Mouse (Mus musculus) limb, embryonic 13.5 days (tissue): Measurements from ENCODE around the gene Gm17349. TPM values are rescaled to one million over a fixed set of nuclear protein-coding genes. Genes with fewer than 3 reads are reported as not detected.
"Not testable (repeated sequence)": the region's sequence is repeated elsewhere in the genome, so short reads cannot be mapped to it uniquely, and the experiment has no call there.

Source experiments
- ATAC-seq: fragments of 200-750 bp; cut with Nextera tagmentation; 2 replicates; pipeline ENCODE4 v1.8.0; 2017; ENCODE audit warnings: low read depth, moderate number of reproducible peaks, moderate TSS enrichment; ENCODE audit not compliant: low FRiP score
- H3K27ac ChIP-seq: fragments of 300-500 bp; sonication (generic); 2 replicates; pipeline ENCODE4 v1.5.1; 2015; ENCODE audit warnings: inconsistent platforms, mild to moderate bottlenecking, moderate library complexity
- H3K27me3 ChIP-seq: fragments of 300-500 bp; sonication (generic); 2 replicates; pipeline ENCODE4 v1.6.1; 2015; ENCODE audit warnings: mild to moderate bottlenecking, inconsistent platforms
- H3K36me3 ChIP-seq: fragments of 300-500 bp; sonication (generic); 2 replicates; pipeline ENCODE4 v1.6.1; 2015; ENCODE audit warnings: inconsistent platforms, mild to moderate bottlenecking, moderate library complexity
- H3K4me1 ChIP-seq: fragments of 300-500 bp; sonication (generic); 2 replicates; pipeline ENCODE4 v1.6.1; 2015; ENCODE audit warnings: inconsistent platforms
- H3K4me2 ChIP-seq: fragments of 300-500 bp; sonication (generic); replicated peaks from 2 replicates; pipeline ENCODE4 v1.6.1; 2015; ENCODE audit warnings: inconsistent platforms, mild to moderate bottlenecking, moderate library complexity
- H3K4me3 ChIP-seq: fragments of 300-500 bp; sonication (generic); 2 replicates; pipeline ENCODE4 v1.5.1; 2015; ENCODE audit warnings: moderate library complexity, mild to moderate bottlenecking, inconsistent platforms
- H3K9ac ChIP-seq: fragments of 300-500 bp; sonication (generic); 2 replicates; pipeline ENCODE4 v1.6.1; 2015; ENCODE audit warnings: mild to moderate bottlenecking, inconsistent platforms
- H3K9me3 ChIP-seq: fragments of 300-500 bp; sonication (generic); 2 replicates; pipeline ENCODE4 v1.6.1; 2016; ENCODE audit warnings: inconsistent platforms
- WGBS: fragments of 180-500 bp; shearing (Covaris S2); methylation state at CpG from one replicate; pipeline ENCODE4 v1.1.7; 2015; 5-methylcytosine and 5-hydroxymethylcytosine counted together
- polyA plus RNA-seq: library from polyadenylated mRNA; unstranded; fragments of >200 nt; fragmentation: Nextera tagmentation; extraction: Ambion mirVana; gene quantifications from 2 replicates; pipeline ENCODE4 v1.2.1, GENCODE M21; 2015

Gene Gm17349
- polyA plus RNA-seq = not detected in 2 replicates

GRCm38 (mm10) chr15:99705440-99706048, at the start of gene Gm17349:
Gm17349 (minus strand) TSS chr15:99705490.
- Histone ChIP-seq H3K4me1 (peaks cover 29% of the 10 kb centered on the region), H3K27me3 (no peaks in the 10 kb centered on the region), H3K9ac (peak within 1 kb of the TSS; percentile 43), H3K27ac (no peak within 1 kb of the TSS), H3K9me3 (no peaks in the 10 kb centered on the region), H3K36me3 (peaks cover 67% of the 10 kb centered on the region), H3K4me3 (peak within 1 kb of the TSS; percentile 14; the same call in 1 of the 2 replicates), H3K4me2 (peak within 1 kb of the TSS; percentile 82)
- 68% methylated on average over 11 of the region's 11 CpGs for WGBS
- ATAC-seq = no peak

GRCm38 (mm10) chr15:99754204-99754603, 48.9 kb upstream of the Gm17349 start:
- WGBS = 71% methylated on average over 3 of the region's 3 CpGs
- no peak for ATAC-seq
- H3K27ac ChIP-seq = no peak overlapping the region

GRCm38 (mm10) chr15:99740229-99740628, 34.9 kb upstream of the Gm17349 start:
- H3K27me3 ChIP-seq = no peaks in the 10 kb centered on the region
- 93% methylated on average over 4 of the region's 4 CpGs for WGBS
- no peaks in the 10 kb centered on the region for H3K4me1 ChIP-seq
- H3K27ac ChIP-seq = no peak overlapping the region
- no peak for ATAC-seq
- no peak overlapping the region for H3K9ac ChIP-seq
- H3K36me3 ChIP-seq = peaks cover 95% of the 10 kb centered on the region
- no peak overlapping the region for H3K4me2 ChIP-seq
- no peaks in the 10 kb centered on the region for H3K9me3 ChIP-seq
- no peak overlapping the region for H3K4me3 ChIP-seq

More at GRCm38 (mm10) chr15:99754204-99754603, 48.9 kb upstream of the Gm17349 start:
- peaks cover 15% of the 10 kb centered on the region for H3K36me3 ChIP-seq
- H3K4me2 ChIP-seq = no peak overlapping the region
- no peak overlapping the region for H3K9ac ChIP-seq
- no peaks in the 10 kb centered on the region for H3K9me3 ChIP-seq
- H3K4me3 ChIP-seq = no peak overlapping the region
- H3K27me3 ChIP-seq = no peaks in the 10 kb centered on the region
- peaks cover 15% of the 10 kb centered on the region for H3K4me1 ChIP-seq

- WGBS = 90% methylated on average over 11 of the region's 11 CpGs
- Histone ChIP-seq H3K27me3 (no peaks in the 10 kb centered on the region), H3K9ac (no peak overlapping the region), H3K4me3 (no peak overlapping the region), H3K4me2 (no peak overlapping the region), H3K27ac (no peak overlapping the region), H3K4me1 (no peaks in the 10 kb centered on the region), H3K36me3 (peaks cover 99% of the 10 kb centered on the region), H3K9me3 (no peaks in the 10 kb centered on the region)
- ATAC-seq = no peak
Observed at GRCm38 (mm10) chr15:99736675-99737074, 31.4 kb upstream of the Gm17349 start.

- ATAC-seq = no peak
- H3K27ac ChIP-seq = no peak overlapping the region
- H3K36me3 ChIP-seq = peaks cover 96% of the 10 kb centered on the region
- no peak overlapping the region for H3K4me2 ChIP-seq
- no peaks in the 10 kb centered on the region for H3K4me1 ChIP-seq
- no peaks in the 10 kb centered on the region for H3K27me3 ChIP-seq
- H3K4me3 ChIP-seq = no peak overlapping the region
- no peaks in the 10 kb centered on the region for H3K9me3 ChIP-seq
- WGBS = 92% methylated on average over 2 of the region's 2 CpGs
- no peak overlapping the region for H3K9ac ChIP-seq
Observed at GRCm38 (mm10) chr15:99735631-99736030, 30.3 kb upstream of the Gm17349 start.

- no peak for ATAC-seq
- Histone ChIP-seq H3K4me3 (no peak overlapping the region), H3K4me2 (no peak overlapping the region), H3K27ac (no peak overlapping the region), H3K36me3 (peaks cover 94% of the 10 kb centered on the region), H3K4me1 (no peaks in the 10 kb centered on the region), H3K9ac (no peak overlapping the region), H3K27me3 (no peaks in the 10 kb centered on the region), H3K9me3 (peaks cover 5% of the 10 kb centered on the region)
- 92% methylated on average over 5 of the region's 5 CpGs for WGBS
Observed at GRCm38 (mm10) chr15:99733186-99733585, 27.9 kb upstream of the Gm17349 start.

GRCm38 (mm10) chr15:99731678-99732077, 26.4 kb upstream of the Gm17349 start:
- Histone ChIP-seq H3K9me3 (peaks cover 5% of the 10 kb centered on the region), H3K36me3 (peaks cover 88% of the 10 kb centered on the region), H3K9ac (no peak overlapping the region), H3K27ac (no peak overlapping the region), H3K4me1 (peaks cover 1% of the 10 kb centered on the region), H3K4me2 (no peak overlapping the region), H3K27me3 (no peaks in the 10 kb centered on the region), H3K4me3 (no peak overlapping the region)
- no peak for ATAC-seq
- 92% methylated on average over 3 of the region's 3 CpGs for WGBS

GRCm38 (mm10) chr15:99731167-99731566, 25.9 kb upstream of the Gm17349 start:
- H3K4me1 ChIP-seq = peaks cover 5% of the 10 kb centered on the region
- no peak overlapping the region for H3K27ac ChIP-seq
- WGBS = 95% methylated on average over 2 of the region's 2 CpGs
- H3K36me3 ChIP-seq = peaks cover 83% of the 10 kb centered on the region
- H3K27me3 ChIP-seq = no peaks in the 10 kb centered on the region
- no peak for ATAC-seq
- H3K4me3 ChIP-seq = no peak overlapping the region
- peaks cover 5% of the 10 kb centered on the region for H3K9me3 ChIP-seq
- H3K4me2 ChIP-seq = no peak overlapping the region
- no peak overlapping the region for H3K9ac ChIP-seq

GRCm38 (mm10) chr15:99729056-99729783, 23.9 kb upstream of the Gm17349 start:
- Histone ChIP-seq H3K9ac (no peak overlapping the region), H3K9me3 (peaks cover 5% of the 10 kb centered on the region), H3K4me1 (peaks cover 15% of the 10 kb centered on the region), H3K4me3 (no peak overlapping the region), H3K27ac (no peak overlapping the region), H3K27me3 (no peaks in the 10 kb centered on the region), H3K4me2 (no peak overlapping the region), H3K36me3 (peaks cover 64% of the 10 kb centered on the region)
- ATAC-seq = no peak
- WGBS = 96% methylated on average over 3 of the region's 4 CpGs

GRCm38 (mm10) chr15:99728211-99728610, 22.9 kb upstream of the Gm17349 start:
- 80% methylated on average over 5 of the region's 5 CpGs for WGBS
- no peak overlapping the region for H3K4me2 ChIP-seq
- H3K4me3 ChIP-seq = no peak overlapping the region
- H3K36me3 ChIP-seq = peaks cover 54% of the 10 kb centered on the region
- peaks cover 5% of the 10 kb centered on the region for H3K9me3 ChIP-seq
- no peak overlapping the region for H3K9ac ChIP-seq
- no peak overlapping the region for H3K27ac ChIP-seq
- no peak for ATAC-seq
- H3K27me3 ChIP-seq = no peaks in the 10 kb centered on the region
- H3K4me1 ChIP-seq = peaks cover 25% of the 10 kb centered on the region

GRCm38 (mm10) chr15:99727525-99727924, 22.2 kb upstream of the Gm17349 start:
- Histone ChIP-seq H3K27ac (no peak overlapping the region), H3K9me3 (peaks cover 5% of the 10 kb centered on the region), H3K4me1 (peaks cover 27% of the 10 kb centered on the region), H3K9ac (no peak overlapping the region), H3K36me3 (peaks cover 47% of the 10 kb centered on the region), H3K4me2 (no peak overlapping the region), H3K4me3 (no peak overlapping the region), H3K27me3 (no peaks in the 10 kb centered on the region)
- 97% methylated on average over 12 of the region's 12 CpGs for WGBS
- no peak for ATAC-seq

- H3K9me3 ChIP-seq, H3K27me3 ChIP-seq, H3K4me3 ChIP-seq, ATAC-seq, H3K27ac ChIP-seq, H3K9ac ChIP-seq: not testable (repeated sequence)
- peaks cover 46% of the 10 kb centered on the region for H3K36me3 ChIP-seq
- 86% methylated on average over 4 of the region's 5 CpGs for WGBS
- peaks cover 27% of the 10 kb centered on the region for H3K4me1 ChIP-seq
- peak overlapping the region; percentile 85; the same call in 1 of the 2 replicates for H3K4me2 ChIP-seq
Observed at GRCm38 (mm10) chr15:99727039-99727438, 21.7 kb upstream of the Gm17349 start.
